Mouse (Mus musculus): ENCODE data around the gene Acoxl.

DNA sequence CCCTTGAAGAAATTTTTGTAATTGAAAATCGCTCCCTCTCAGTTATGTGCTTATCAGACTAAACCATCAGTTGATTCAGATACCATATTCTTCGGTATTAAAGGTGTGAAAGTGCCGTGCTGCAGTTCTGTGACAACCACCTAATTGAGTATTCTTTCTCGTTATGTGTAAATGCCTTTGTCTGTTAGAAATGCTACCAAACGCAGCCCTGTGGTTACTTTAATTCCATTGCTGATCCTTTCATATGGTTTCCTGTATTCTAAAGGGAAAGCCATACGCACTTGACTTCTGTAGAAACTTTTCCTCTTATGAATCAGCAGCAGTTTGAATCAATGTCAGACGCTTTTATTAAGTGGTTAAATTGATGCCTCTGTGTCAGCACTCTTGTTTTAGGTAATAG lies 278.9 kb downstream of the Acoxl start:
- TF ChIP-seq TAL1 (IDR thresholded peaks at IDR 0.05; ENCODE audit: low read length) (no peak), GATA1 (IDR thresholded peaks at IDR 0.05; ENCODE audit: low read length) (no peak)

Measured in erythroblast, embryonic 14.5 days (primary cell).